Mouse (Mus musculus): ENCODE data around the gene Pdp2.

GRCm38 (mm10) chr8:104640241-104640640 lies 49.0 kb downstream of the Pdp2 start:
- TF ChIP-seq CTCF (IDR thresholded peaks at IDR 0.05; ENCODE audit: control insufficient read depth, insufficient read depth, insufficient read length): no peak
- TF ChIP-seq CEBPB (IDR thresholded peaks at IDR 0.05; ENCODE audit: low read depth): no peak
- no peak for TF ChIP-seq FOSL1 (IDR thresholded peaks at IDR 0.05; ENCODE audit: insufficient read depth, low read length, poor library complexity, severe bottlenecking)
- TF ChIP-seq MAX (IDR thresholded peaks at IDR 0.05): no peak
- no peak for TF ChIP-seq USF1 (IDR thresholded peaks at IDR 0.05; ENCODE audit: low read depth)
- no peak for TF ChIP-seq MYOG (IDR thresholded peaks at IDR 0.05; ENCODE audit: control insufficient read depth, extremely low read depth, insufficient read length)

All from C2C12 (cell line).